Mouse (Mus musculus) lung, postnatal 25 days (tissue): Measurements from ENCODE around the gene Aoah.
A peak's percentile ranks its signal among the peaks of the same experiment; 100 is the strongest.

Experiments
- DNase-seq: peaks from one replicate; pipeline ENCODE4 v3.0.0; 2022; ENCODE audit warnings: low spot score

Aoah gene

GRCm38 (mm10) chr13:20793901-20794300 lies at the start of gene Aoah:
TSS of gene Aoah (plus strand) at chr13:20794113.
- DNase-seq = no peak

- DNase-seq = no peak
Measured at GRCm38 (mm10) chr13:20754843-20755242, 39.1 kb upstream of the Aoah start.

GRCm38 (mm10) chr13:20783648-20784047 lies 10.3 kb upstream of the Aoah start:
- DNase-seq = no peak

- no peak for DNase-seq
Measured at GRCm38 (mm10) chr13:20784060-20784459, 9.9 kb upstream of the Aoah start.

- no peak for DNase-seq
Measured at GRCm38 (mm10) chr13:20785960-20786359, 8.0 kb upstream of the Aoah start.

- DNase-seq = no peak
Measured at GRCm38 (mm10) chr13:20786825-20787245, 7.1 kb upstream of the Aoah start.

GRCm38 (mm10) chr13:20787952-20788351 lies 6.0 kb upstream of the Aoah start:
- no peak for DNase-seq

- no peak for DNase-seq
Measured at GRCm38 (mm10) chr13:20796651-20797050, 2.7 kb downstream of the Aoah start.

GRCm38 (mm10) chr13:20798536-20798935 lies 4.6 kb downstream of the Aoah start:
- no peak for DNase-seq

GRCm38 (mm10) chr13:20799772-20800171 lies 5.9 kb downstream of the Aoah start:
- no peak for DNase-seq

GRCm38 (mm10) chr13:20800569-20800968 lies 6.7 kb downstream of the Aoah start:
- DNase-seq = no peak

GRCm38 (mm10) chr13:20811782-20812406 lies 18.0 kb downstream of the Aoah start:
- DNase-seq = no peak

- peak; percentile 14 for DNase-seq
Measured at GRCm38 (mm10) chr13:20816385-20816784, 22.5 kb downstream of the Aoah start.

- DNase-seq = no peak
Measured at GRCm38 (mm10) chr13:20820712-20821328, 26.9 kb downstream of the Aoah start.

- no peak for DNase-seq
Measured at GRCm38 (mm10) chr13:20828728-20829127, 34.8 kb downstream of the Aoah start.

- DNase-seq = no peak
Measured at GRCm38 (mm10) chr13:20829181-20829900, 35.4 kb downstream of the Aoah start.

GRCm38 (mm10) chr13:20855893-20856292 lies 62.0 kb downstream of the Aoah start:
- no peak for DNase-seq

GRCm38 (mm10) chr13:20899372-20899771 lies 105.5 kb downstream of the Aoah start:
- no peak for DNase-seq

- DNase-seq = peak; percentile 39
Measured at GRCm38 (mm10) chr13:20900396-20900971, 106.6 kb downstream of the Aoah start.

GRCm38 (mm10) chr13:20900972-20901457 lies 107.1 kb downstream of the Aoah start:
- DNase-seq = peak; percentile 47

- DNase-seq = no peak
Measured at GRCm38 (mm10) chr13:20901634-20902135, 107.8 kb downstream of the Aoah start.

GRCm38 (mm10) chr13:20904118-20904517 lies 110.2 kb downstream of the Aoah start:
- DNase-seq = no peak
